Mouse (Mus musculus) brain, embryonic 14.5 days (tissue): ENCODE data around the gene Myrfl.

Source experiments
- CTCF ChIP-seq: fragments of 200-500 bp; IDR thresholded peaks from 2 replicates; pipeline ENCODE4 v1.5.1; 2012; ENCODE audit warnings: inconsistent platforms, mild to moderate bottlenecking, moderate library complexity, borderline replicate concordance; ENCODE audit not compliant: insufficient read depth, insufficient read length; ENCODE audit errors: extremely low read depth
- POLR2A ChIP-seq: fragments of 200-500 bp; IDR thresholded peaks from 2 replicates; pipeline ENCODE4 v1.6.1; 2012; ENCODE audit warnings: mild to moderate bottlenecking, inconsistent platforms, borderline replicate concordance; ENCODE audit not compliant: poor library complexity, insufficient read depth, insufficient read length, severe bottlenecking; ENCODE audit errors: extremely low read depth

GRCm38 (mm10) chr10:116754940-116755339, 141.8 kb downstream of the Myrfl start:
- TF ChIP-seq CTCF = no peak
- TF ChIP-seq POLR2A = no peak
